Mouse (Mus musculus): ENCODE results near the gene Dlgap3.

GRCm38 (mm10) chr4:127224444-127225100 is 55.6 kb downstream of the Dlgap3 start:
- TF ChIP-seq CTCF (IDR thresholded peaks at IDR 0.05; ENCODE audit: insufficient read depth, low read depth, low read length) (no peak), POLR2A (IDR thresholded peaks at IDR 0.05; ENCODE audit: insufficient read depth, low read depth, low read length) (no peak)
